Mouse (Mus musculus): ENCODE data around the gene Cd300a. TPM values are rescaled to one million over a fixed set of nuclear protein-coding genes. Genes with fewer than 3 reads are reported as not detected.
A peak's percentile ranks its signal among the peaks of the same experiment; 100 is the strongest.

The Cd300a gene
- 1.6 and 1.8 TPM in 2 replicates for polyA plus RNA-seq (2015; fragmentation: Nextera tagmentation; extraction: Ambion mirVana)

DNA sequence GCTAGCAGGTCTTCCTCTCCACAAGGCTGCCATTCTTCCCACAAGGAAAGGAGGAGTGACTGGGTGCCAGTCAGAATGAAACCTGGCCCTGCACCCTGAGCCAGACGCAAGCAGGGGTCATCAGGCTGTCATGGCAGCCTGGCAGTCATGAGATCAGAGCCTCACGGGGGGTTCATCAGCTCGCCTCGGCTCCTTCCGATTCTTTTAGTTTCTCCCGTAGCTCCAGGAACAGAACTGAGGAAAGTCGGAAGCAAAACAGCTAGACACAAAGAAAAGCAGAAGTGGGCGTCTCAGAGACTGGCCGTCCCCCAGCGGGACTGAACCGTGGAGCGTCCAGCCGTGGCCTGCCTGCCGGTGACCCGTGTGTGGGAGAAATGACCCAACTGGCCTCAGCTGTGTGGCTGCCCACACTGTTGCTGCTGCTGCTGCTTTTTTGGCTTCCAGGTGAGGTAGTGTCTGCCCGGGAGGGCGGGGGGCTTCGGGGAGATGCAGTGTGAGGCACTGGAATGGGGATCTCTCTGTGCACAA is at the start of gene Cd300a:
Gene Cd300a (plus strand): TSS at position 51 of the 528 bp plus-strand sequence.
- no peak within 1 kb of the TSS for H3K27ac ChIP-seq (replicated peaks)
- no peaks in the 10 kb centered on the region for H3K27me3 ChIP-seq
- 66% methylated on average over 18 of the region's 18 CpGs for WGBS
- no peak within 1 kb of the TSS for H3K9ac ChIP-seq
- H3K4me1 ChIP-seq: no peaks in the 10 kb centered on the region
- no peak for ATAC-seq (ENCODE audit: insufficient number of reproducible peaks, low FRiP score, low TSS enrichment, low read depth)
- no peak within 1 kb of the TSS for H3K4me2 ChIP-seq (replicated peaks)
- no peaks in the 10 kb centered on the region for H3K9me3 ChIP-seq (replicated peaks)
- H3K36me3 ChIP-seq: no peaks in the 10 kb centered on the region
- no peak within 1 kb of the TSS for H3K4me3 ChIP-seq (replicated peaks)

DNA sequence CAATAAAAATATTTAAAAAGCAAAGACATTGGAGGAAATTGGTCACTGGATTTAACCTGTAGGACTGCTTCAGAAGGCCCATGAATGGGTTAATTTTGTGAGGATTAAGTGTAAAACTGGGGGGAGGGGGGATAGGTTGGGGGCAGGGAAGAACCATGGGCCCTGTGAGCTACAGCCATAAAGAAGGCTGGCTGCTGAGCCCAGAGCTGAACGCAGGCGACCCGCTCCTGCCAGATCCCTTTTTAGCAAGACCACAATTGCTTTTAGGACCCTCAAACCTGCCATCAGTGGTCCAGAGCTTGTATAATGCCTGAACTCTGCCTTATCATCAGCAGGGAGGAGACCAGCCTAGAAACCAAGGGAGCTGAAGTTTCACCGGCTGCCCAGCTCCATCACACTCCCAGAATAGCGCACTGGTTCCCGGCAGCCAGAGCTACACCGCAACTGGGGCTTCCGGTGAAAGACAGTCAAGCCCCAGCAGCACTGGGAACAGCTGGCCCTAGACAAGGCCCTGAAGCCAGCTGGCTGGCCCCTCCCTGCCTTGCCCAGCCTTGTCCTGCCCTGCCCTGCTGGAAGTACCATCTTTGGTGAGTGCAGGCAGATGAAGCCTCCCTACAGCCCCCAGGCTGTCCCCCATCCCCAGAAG is 45.9 kb upstream of the Cd300a start:
- Histone ChIP-seq H3K36me3 (no peaks in the 10 kb centered on the region), H3K4me2 (replicated peaks) (no peak overlapping the region), H3K27ac (replicated peaks) (peak overlapping the region; percentile 61), H3K9ac (no peak overlapping the region), H3K4me1 (peaks cover 9% of the 10 kb centered on the region), H3K27me3 (no peaks in the 10 kb centered on the region), H3K9me3 (replicated peaks) (no peaks in the 10 kb centered on the region), H3K4me3 (replicated peaks) (no peak overlapping the region)
- 4% methylated on average over 8 of the region's 8 CpGs for WGBS
- ATAC-seq (ENCODE audit: insufficient number of reproducible peaks, low FRiP score, low TSS enrichment, low read depth): peak; percentile 91

GRCm38 (mm10) chr11:114844464-114845220 is 45.2 kb upstream of the Cd300a start:
- no peak overlapping the region for H3K4me2 ChIP-seq (replicated peaks)
- 58% methylated on average over 7 of the region's 7 CpGs for WGBS
- peaks cover 11% of the 10 kb centered on the region for H3K4me1 ChIP-seq
- H3K27ac ChIP-seq (replicated peaks): peak overlapping the region; percentile 61
- no peak overlapping the region for H3K4me3 ChIP-seq (replicated peaks)
- no peak; the same call in 1 of the 2 replicates for ATAC-seq (ENCODE audit: insufficient number of reproducible peaks, low FRiP score, low TSS enrichment, low read depth)
- H3K9ac ChIP-seq: no peak overlapping the region
- no peaks in the 10 kb centered on the region for H3K27me3 ChIP-seq
- H3K36me3 ChIP-seq: no peaks in the 10 kb centered on the region
- no peaks in the 10 kb centered on the region for H3K9me3 ChIP-seq (replicated peaks)

GRCm38 (mm10) chr11:114846336-114846735 is 43.5 kb upstream of the Cd300a start:
- Histone ChIP-seq H3K9me3 (replicated peaks) (no peaks in the 10 kb centered on the region), H3K4me3 (replicated peaks) (no peak overlapping the region), H3K27ac (replicated peaks) (no peak overlapping the region), H3K27me3 (no peaks in the 10 kb centered on the region), H3K36me3 (no peaks in the 10 kb centered on the region), H3K9ac (no peak overlapping the region), H3K4me2 (replicated peaks) (no peak overlapping the region), H3K4me1 (peaks cover 28% of the 10 kb centered on the region)
- no peak for ATAC-seq (ENCODE audit: insufficient number of reproducible peaks, low FRiP score, low TSS enrichment, low read depth)
- 79% methylated on average over 4 of the region's 4 CpGs for WGBS

- H3K36me3 ChIP-seq: no peaks in the 10 kb centered on the region
- no peak overlapping the region for H3K27ac ChIP-seq (replicated peaks)
- no peak overlapping the region for H3K4me3 ChIP-seq (replicated peaks)
- WGBS: 65% methylated on average over 5 of the region's 5 CpGs
- H3K27me3 ChIP-seq: no peaks in the 10 kb centered on the region
- no peak for ATAC-seq (ENCODE audit: insufficient number of reproducible peaks, low FRiP score, low TSS enrichment, low read depth)
- no peak overlapping the region for H3K9ac ChIP-seq
- H3K4me1 ChIP-seq: peaks cover 28% of the 10 kb centered on the region
- H3K9me3 ChIP-seq (replicated peaks): no peaks in the 10 kb centered on the region
- H3K4me2 ChIP-seq (replicated peaks): no peak overlapping the region
Measured at GRCm38 (mm10) chr11:114847008-114847407, 42.8 kb upstream of the Cd300a start.

DNA sequence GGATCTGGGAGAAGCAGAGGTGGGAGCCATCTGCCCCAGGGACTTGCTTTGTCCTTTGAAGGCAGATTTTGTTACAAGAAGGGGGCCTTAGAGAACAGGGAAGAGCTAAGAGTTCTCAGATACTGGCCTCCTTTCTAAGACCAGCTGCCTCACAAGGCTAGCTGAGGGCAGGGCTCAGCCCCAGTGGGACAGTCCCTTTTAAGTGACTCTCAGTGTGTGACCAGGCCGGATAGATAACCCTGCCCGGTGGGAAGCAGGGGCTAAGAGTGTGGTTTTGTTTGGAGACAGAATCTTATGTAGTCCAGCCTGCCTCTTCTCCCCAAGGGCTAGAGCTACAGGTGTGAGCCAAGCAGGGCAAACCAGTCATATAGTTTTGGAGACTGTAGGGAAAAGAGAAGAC is 40.3 kb upstream of the Cd300a start:
- no peak overlapping the region for H3K4me3 ChIP-seq (replicated peaks)
- ATAC-seq (ENCODE audit: insufficient number of reproducible peaks, low FRiP score, low TSS enrichment, low read depth): no peak
- peaks cover 28% of the 10 kb centered on the region for H3K4me1 ChIP-seq

GRCm38 (mm10) chr11:114850066-114850451 is 39.8 kb upstream of the Cd300a start:
- H3K27me3 ChIP-seq: no peaks in the 10 kb centered on the region
- H3K9ac ChIP-seq: 0 out of 2 replicates have a peak overlapping the region, but pooled peaks have one; percentile 70
- H3K4me1 ChIP-seq: peaks cover 27% of the 10 kb centered on the region
- H3K4me3 ChIP-seq (replicated peaks): peak overlapping the region; percentile 72
- H3K36me3 ChIP-seq: no peaks in the 10 kb centered on the region
- WGBS: 23% methylated on average over 5 of the region's 5 CpGs
- peak overlapping the region; percentile 98 for H3K4me2 ChIP-seq (replicated peaks)
- H3K27ac ChIP-seq (replicated peaks): peak overlapping the region; percentile 91; the same call in 1 of the 2 replicates
- ATAC-seq (ENCODE audit: insufficient number of reproducible peaks, low FRiP score, low TSS enrichment, low read depth): no peak
- no peaks in the 10 kb centered on the region for H3K9me3 ChIP-seq (replicated peaks)

More for the DNA sequence above, 40.3 kb upstream of the Cd300a start:
- WGBS: 10% methylated on average over 2 of the region's 2 CpGs
- Histone ChIP-seq H3K27ac (replicated peaks) (0 out of 2 replicates have a peak overlapping the region, but pooled peaks have one; percentile 91), H3K9me3 (replicated peaks) (no peaks in the 10 kb centered on the region), H3K4me2 (replicated peaks) (no peak overlapping the region), H3K36me3 (no peaks in the 10 kb centered on the region), H3K9ac (no peak overlapping the region), H3K27me3 (no peaks in the 10 kb centered on the region)

DNA sequence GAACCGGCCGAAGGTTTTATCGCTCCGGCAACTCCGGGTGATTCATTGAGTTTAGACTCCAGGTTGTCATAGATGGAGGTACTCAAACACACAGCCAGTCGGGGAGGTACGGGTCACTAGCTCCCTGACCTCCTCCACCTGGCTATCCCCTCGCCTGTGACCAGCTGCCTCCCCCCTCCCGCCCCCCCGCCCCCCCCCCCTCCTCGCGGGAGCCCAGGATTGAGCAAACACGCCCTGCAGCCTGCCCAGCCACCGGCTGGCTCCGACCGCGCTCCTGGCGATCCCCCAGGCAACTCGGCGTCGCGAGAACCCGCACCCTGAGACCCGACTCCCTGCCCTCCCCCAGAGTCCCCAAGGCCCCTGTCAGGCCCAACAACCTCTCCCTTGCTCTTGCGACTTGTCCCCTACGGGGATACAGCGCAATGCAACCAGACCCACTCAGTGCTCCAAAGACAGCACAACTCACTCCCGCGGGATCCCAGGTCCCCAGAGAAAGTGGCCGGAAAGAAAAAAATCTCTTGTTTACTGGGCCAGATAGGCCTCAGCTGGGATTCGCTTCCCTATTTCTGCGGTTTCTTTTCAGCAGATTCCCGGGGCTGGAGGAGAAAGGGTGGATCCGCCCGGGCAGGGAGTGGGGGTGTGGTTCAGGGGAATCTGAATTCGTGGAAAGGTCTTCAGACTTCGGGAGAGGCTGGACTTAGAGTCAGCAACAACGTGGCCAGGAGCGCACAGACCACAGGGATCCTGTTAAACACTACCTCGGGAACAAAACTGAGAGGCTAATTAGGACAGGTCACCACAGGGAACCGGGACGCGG is 39.2 kb upstream of the Cd300a start, which contains the start of gene Gprc5c:
Gene Gprc5c (plus strand): TSS at position 701 of the 817 bp plus-strand sequence.
- peak within 1 kb of the TSS; percentile 98 for H3K4me2 ChIP-seq (replicated peaks)
- under 1% methylated on average over 37 of the region's 43 CpGs for WGBS
- H3K9me3 ChIP-seq (replicated peaks): no peaks in the 10 kb centered on the region
- peak within 1 kb of the TSS; percentile 70 for H3K9ac ChIP-seq
- H3K36me3 ChIP-seq: no peaks in the 10 kb centered on the region
- peak within 1 kb of the TSS; percentile 72 for H3K4me3 ChIP-seq (replicated peaks)
- H3K27ac ChIP-seq (replicated peaks): peak within 1 kb of the TSS; percentile 91
- peak; percentile 68 for ATAC-seq (ENCODE audit: insufficient number of reproducible peaks, low FRiP score, low TSS enrichment, low read depth)
- no peaks in the 10 kb centered on the region for H3K27me3 ChIP-seq
- peaks cover 27% of the 10 kb centered on the region for H3K4me1 ChIP-seq

DNA sequence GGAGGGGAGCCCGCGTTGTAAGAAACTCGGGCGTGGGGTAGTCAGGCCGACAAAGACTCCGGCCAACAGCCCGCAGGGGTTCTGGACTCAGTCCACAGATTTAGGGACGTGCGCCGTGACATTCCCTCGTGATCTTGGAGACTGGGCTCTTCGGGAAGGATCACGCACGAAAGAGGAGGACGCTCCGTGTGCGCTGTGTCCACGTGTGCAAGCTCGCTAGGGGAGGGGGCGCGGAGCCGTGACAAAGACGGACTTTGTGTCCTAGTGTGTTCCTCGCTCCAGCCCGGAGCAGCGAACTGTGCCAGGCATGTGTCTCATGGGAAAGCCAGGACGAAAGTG is 38.6 kb upstream of the Cd300a start:
- peaks cover 27% of the 10 kb centered on the region for H3K4me1 ChIP-seq
- whole genome bisulfite sequencing: 0% methylated on average over 27 of the region's 27 CpGs
- peak overlapping the region; percentile 72 for H3K4me3 ChIP-seq (replicated peaks)
- H3K27ac ChIP-seq (replicated peaks): peak overlapping the region; percentile 91
- peak; percentile 55 for ATAC-seq (ENCODE audit: insufficient number of reproducible peaks, low FRiP score, low TSS enrichment, low read depth)
- H3K9ac ChIP-seq: peak overlapping the region; percentile 70
- no peaks in the 10 kb centered on the region for H3K9me3 ChIP-seq (replicated peaks)
- no peaks in the 10 kb centered on the region for H3K27me3 ChIP-seq
- peak overlapping the region; percentile 98 for H3K4me2 ChIP-seq (replicated peaks)
- H3K36me3 ChIP-seq: no peaks in the 10 kb centered on the region

DNA sequence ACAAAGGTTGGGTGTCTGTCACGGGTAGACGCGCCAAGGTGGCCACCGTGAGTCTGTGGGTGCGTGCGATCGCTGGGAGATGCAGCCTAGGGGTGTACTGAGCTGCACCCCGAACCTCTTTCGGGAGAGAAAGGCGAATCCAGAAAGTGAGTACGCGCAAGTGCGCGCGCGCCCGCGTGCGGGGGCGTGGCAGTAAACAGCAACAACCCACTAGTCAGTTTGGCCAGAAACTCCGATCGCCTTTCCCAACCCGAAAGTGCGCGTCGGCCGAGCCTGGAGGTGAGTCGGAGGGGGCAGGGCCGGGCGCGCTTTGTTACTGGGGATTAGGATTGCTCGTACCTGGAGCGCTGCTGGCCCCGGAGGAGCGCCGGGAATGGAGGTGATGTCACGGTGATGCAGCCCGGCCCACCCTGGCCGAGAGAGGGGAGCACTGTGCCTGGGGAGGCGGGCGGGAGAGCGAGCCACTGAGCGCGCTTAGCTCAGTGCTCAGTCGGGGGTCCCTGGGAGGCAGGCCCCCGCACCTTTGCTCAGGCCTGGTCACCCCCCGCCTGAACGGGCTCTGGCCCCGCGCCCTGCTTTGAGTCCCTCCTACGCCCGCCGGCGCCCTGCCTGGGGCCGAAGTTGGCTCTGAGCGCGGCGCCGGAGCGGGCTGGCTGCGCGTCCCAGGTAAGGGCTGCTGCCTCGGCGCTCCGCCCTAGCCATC is 38.1 kb upstream of the Cd300a start:
- ATAC-seq (ENCODE audit: insufficient number of reproducible peaks, low FRiP score, low TSS enrichment, low read depth): peak; percentile 60
- under 1% methylated on average over 63 of the region's 65 CpGs for WGBS

More for the DNA sequence above, 38.1 kb upstream of the Cd300a start:
- peaks cover 27% of the 10 kb centered on the region for H3K4me1 ChIP-seq
- H3K27ac ChIP-seq (replicated peaks): peak overlapping the region; percentile 91
- H3K4me2 ChIP-seq (replicated peaks): peak overlapping the region; percentile 98
- no peaks in the 10 kb centered on the region for H3K9me3 ChIP-seq (replicated peaks)
- H3K36me3 ChIP-seq: no peaks in the 10 kb centered on the region
- H3K27me3 ChIP-seq: no peaks in the 10 kb centered on the region
- H3K4me3 ChIP-seq (replicated peaks): peak overlapping the region; percentile 72
- peak overlapping the region; percentile 70 for H3K9ac ChIP-seq

Measured in embryonic facial prominence, embryonic 15.5 days (tissue).